Mouse (Mus musculus) heart, embryonic 15.5 days (tissue): ENCODE data around the gene Pdgfra. TPM values are rescaled to one million over a fixed set of nuclear protein-coding genes. Genes with fewer than 3 reads are reported as not detected.
A peak's percentile ranks its signal among the peaks of the same experiment; 100 is the strongest.

Experiments used
- ATAC-seq: fragments of 200-750 bp; cut with Nextera tagmentation; replicated peaks from 2 replicates; pipeline ENCODE4 v1.8.0; 2017; ENCODE audit warnings: low read depth, moderate TSS enrichment; ENCODE audit not compliant: insufficient number of reproducible peaks, insufficient read depth, low FRiP score
- H3K27ac ChIP-seq: fragments of 300-500 bp; sonication (generic); 2 replicates; pipeline ENCODE4 v1.5.1; 2015; ENCODE audit warnings: mild to moderate bottlenecking, inconsistent platforms
- H3K27me3 ChIP-seq: fragments of 300-500 bp; sonication (generic); 2 replicates; pipeline ENCODE4 v1.6.1; 2015; ENCODE audit warnings: inconsistent platforms
- H3K36me3 ChIP-seq: fragments of 300-500 bp; sonication (generic); 2 replicates; pipeline ENCODE4 v1.6.1; 2015; ENCODE audit warnings: mild to moderate bottlenecking, inconsistent platforms
- H3K4me1 ChIP-seq: fragments of 300-500 bp; sonication (generic); replicated peaks from 2 replicates; pipeline ENCODE4 v1.6.1; 2015; ENCODE audit warnings: inconsistent platforms
- H3K4me2 ChIP-seq: fragments of 300-500 bp; sonication (generic); 2 replicates; pipeline ENCODE4 v1.6.1; 2015; ENCODE audit warnings: inconsistent platforms, mild to moderate bottlenecking, moderate library complexity
- H3K4me3 ChIP-seq: fragments of 300-500 bp; sonication (generic); 2 replicates; pipeline ENCODE4 v1.5.1; 2015; ENCODE audit warnings: mild to moderate bottlenecking, inconsistent platforms
- H3K9ac ChIP-seq: fragments of 300-500 bp; sonication (generic); 2 replicates; pipeline ENCODE4 v1.6.1; 2015; ENCODE audit warnings: mild to moderate bottlenecking, inconsistent platforms
- H3K9me3 ChIP-seq: fragments of 300-500 bp; sonication (generic); replicated peaks from 2 replicates; pipeline ENCODE4 v1.6.1; 2016; ENCODE audit warnings: inconsistent platforms
- WGBS: fragments of 180-500 bp; shearing (Covaris S2); methylation state at CpG from one replicate; pipeline ENCODE4 v1.1.7; 2015; ENCODE audit warnings: mixed read lengths; 5-methylcytosine and 5-hydroxymethylcytosine counted together
- microRNA-seq: library from miRNA; unstranded; fragments of <30 nt; microRNA quantifications from one replicate; pipeline ENCODE4, GENCODE M21; 2016
- polyA plus RNA-seq: library from polyadenylated mRNA; unstranded; fragments of >200 nt; fragmentation: Nextera tagmentation; extraction: Ambion mirVana; gene quantifications from 2 replicates; pipeline ENCODE4 v1.2.1, GENCODE M21; 2015

The Pdgfra gene
- polyA plus RNA-seq, 1 experiment from 2014 or later = 14.7 TPM

DNA sequence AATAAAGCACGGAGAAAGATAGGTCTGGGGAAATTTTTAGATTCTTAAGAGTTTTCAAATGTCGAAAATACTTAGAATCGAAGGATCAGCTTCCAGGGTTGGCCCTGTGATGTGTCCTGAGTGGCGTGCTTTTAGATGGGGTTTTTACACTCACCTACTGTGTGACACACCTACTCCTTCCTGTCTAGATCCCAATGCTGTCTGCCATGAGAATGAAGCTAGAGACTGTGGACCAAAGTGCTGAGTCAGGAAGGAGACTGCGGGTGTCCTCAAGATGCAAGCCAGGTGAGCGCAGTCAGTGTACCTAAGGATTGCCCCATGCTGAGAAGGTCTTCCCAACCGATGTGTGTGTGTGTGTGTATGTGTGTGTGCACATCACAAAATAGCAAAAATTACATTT, 62.8 kb downstream of the Pdgfra start:
- H3K4me3 ChIP-seq = no peak overlapping the region
- WGBS = 77% methylated on average over 7 of the region's 7 CpGs
- ATAC-seq = no peak
- H3K36me3 ChIP-seq = no peaks in the 10 kb centered on the region
- no peak overlapping the region for H3K27ac ChIP-seq
- no peaks in the 10 kb centered on the region for H3K9me3 ChIP-seq
- no peak overlapping the region for H3K9ac ChIP-seq
- 0 out of 2 replicates have a peak, but pooled peaks cover 4% of the 10 kb centered on the region for H3K27me3 ChIP-seq
- no peaks in the 10 kb centered on the region for H3K4me1 ChIP-seq
- H3K4me2 ChIP-seq = no peak overlapping the region

DNA sequence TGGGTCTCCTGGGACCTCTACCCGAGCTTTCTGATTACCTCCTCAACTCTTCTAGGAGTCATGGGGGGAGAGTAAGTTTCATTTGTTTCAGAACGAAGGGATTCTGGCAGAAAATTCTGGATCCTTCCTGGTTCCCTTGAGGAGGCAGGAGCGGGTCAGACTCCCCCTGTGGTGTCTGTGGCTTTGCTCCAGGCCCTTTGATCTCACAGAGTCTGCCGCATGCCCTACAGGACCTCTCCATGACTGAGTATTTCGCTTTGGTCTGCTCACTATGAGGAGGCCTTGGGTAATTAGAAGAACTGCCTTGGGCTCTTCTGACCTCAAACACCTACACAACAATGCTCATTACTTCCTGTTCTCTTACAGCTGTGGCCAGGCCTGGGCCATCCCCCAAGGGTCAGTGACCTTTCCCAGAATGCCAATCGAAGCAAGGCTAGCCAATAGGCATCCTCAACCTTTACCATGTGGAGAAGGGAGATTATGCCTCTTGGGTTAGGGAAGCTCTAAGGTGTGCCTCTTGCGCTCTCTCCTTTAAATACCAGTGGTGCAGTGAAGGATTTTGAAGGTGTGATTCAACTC, 63.7 kb downstream of the Pdgfra start:
- Histone ChIP-seq H3K4me3 (no peak overlapping the region), H3K36me3 (no peaks in the 10 kb centered on the region), H3K9me3 (no peaks in the 10 kb centered on the region), H3K4me1 (no peaks in the 10 kb centered on the region), H3K9ac (no peak overlapping the region), H3K27me3 (0 out of 2 replicates have a peak, but pooled peaks cover 4% of the 10 kb centered on the region), H3K4me2 (no peak overlapping the region), H3K27ac (no peak overlapping the region)
- 70% methylated on average over 7 of the region's 7 CpGs for WGBS
- no peak for ATAC-seq

DNA sequence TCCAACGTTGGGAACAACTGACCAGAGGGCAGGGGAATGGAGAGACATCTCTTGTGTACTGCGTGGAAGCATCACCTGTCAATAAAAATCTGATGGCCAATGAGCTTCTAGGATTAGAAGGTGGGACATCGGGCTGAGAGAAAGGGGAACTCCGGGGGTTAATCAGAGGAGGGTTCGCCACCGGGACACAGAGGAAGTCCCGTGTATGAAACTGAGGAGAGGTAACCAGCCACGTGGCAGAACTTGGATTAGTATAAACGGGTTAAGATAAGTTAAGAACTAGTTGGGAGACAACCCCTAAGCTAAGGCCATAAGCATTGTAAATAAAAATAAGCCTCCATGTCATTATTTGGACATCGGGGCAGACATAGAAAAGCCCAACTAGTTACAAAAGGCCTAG, 69.5 kb downstream of the Pdgfra start:
- H3K4me1 ChIP-seq = no peaks in the 10 kb centered on the region
- 76% methylated on average over 10 of the region's 10 CpGs for WGBS
- H3K9ac ChIP-seq = no peak overlapping the region
- no peak for ATAC-seq
- H3K36me3 ChIP-seq = no peaks in the 10 kb centered on the region
- H3K4me3 ChIP-seq = no peak overlapping the region
- H3K9me3 ChIP-seq = no peaks in the 10 kb centered on the region
- no peak overlapping the region for H3K27ac ChIP-seq
- no peaks in the 10 kb centered on the region for H3K27me3 ChIP-seq
- H3K4me2 ChIP-seq = no peak overlapping the region

DNA sequence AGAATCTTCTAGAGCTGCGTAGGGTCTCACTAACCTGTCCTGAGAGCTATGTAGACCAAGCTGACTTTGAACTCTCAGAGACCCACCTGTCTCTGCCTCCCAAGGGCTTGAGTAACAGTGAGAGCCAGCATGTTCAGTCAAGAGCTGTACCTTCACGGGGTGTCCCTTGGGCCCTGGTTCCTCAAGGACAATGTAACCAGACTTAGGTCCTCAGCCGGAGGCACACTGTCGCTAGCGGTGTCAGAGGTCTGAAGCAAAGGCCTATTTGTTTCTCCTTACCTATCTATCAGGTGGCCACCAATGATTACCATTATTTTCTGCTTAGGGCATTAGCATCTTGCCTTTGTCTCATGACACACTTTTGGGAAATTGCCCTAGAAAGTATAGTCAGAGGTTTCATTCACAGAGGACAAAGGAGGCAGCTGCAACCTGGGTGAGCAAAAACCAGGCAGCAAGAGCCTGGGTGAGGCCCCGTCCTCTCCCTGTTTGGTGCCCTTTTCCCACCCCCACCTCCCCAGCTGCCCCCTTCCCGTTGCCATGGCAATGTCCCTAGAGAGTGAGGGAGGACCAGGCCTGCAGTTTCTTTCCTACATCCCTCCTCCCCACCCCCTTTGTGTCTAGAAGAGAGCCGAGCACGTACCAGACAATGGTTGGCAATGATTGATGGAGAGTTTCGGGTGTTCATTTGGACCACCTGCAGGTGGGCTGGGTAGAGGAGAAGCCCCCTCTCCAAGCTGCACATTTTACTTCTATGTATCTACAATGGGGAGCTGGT, 70.6 kb downstream of the Pdgfra start:
- H3K4me1 ChIP-seq = no peaks in the 10 kb centered on the region
- no peak overlapping the region for H3K4me2 ChIP-seq
- 79% methylated on average over 10 of the region's 10 CpGs for WGBS
- H3K27me3 ChIP-seq = no peaks in the 10 kb centered on the region
- H3K4me3 ChIP-seq = no peak overlapping the region
- no peak for ATAC-seq
- H3K36me3 ChIP-seq = no peaks in the 10 kb centered on the region
- H3K9ac ChIP-seq = no peak overlapping the region
- no peaks in the 10 kb centered on the region for H3K9me3 ChIP-seq
- no peak overlapping the region for H3K27ac ChIP-seq

DNA sequence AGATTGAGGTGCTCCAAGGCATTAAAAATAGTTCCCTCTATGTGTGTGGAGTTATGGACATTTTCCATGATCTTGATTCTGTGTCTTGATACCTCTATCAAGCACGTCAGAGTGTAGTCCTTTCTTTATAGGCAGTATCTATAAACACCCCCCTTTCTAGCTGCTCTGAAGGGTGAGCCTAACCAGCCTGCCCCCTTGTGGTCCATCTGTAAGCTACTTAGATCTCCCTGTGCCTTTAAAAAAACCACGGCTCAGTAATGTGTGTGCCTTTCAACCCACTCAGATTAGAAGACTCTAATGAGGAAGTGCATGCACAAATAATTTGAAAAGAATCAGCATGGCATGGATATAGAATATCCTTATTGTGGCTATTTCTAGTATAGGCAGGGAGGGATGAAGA, 86.3 kb downstream of the Pdgfra start:
- no peak overlapping the region for H3K4me3 ChIP-seq
- 34% methylated on average over 2 of the region's 2 CpGs for WGBS
- no peak overlapping the region for H3K9ac ChIP-seq
- H3K4me2 ChIP-seq = no peak overlapping the region
- H3K9me3 ChIP-seq = no peaks in the 10 kb centered on the region
- ATAC-seq = no peak
- H3K27ac ChIP-seq = no peak overlapping the region
- H3K27me3 ChIP-seq = no peaks in the 10 kb centered on the region
- H3K4me1 ChIP-seq = no peaks in the 10 kb centered on the region
- no peaks in the 10 kb centered on the region for H3K36me3 ChIP-seq

DNA sequence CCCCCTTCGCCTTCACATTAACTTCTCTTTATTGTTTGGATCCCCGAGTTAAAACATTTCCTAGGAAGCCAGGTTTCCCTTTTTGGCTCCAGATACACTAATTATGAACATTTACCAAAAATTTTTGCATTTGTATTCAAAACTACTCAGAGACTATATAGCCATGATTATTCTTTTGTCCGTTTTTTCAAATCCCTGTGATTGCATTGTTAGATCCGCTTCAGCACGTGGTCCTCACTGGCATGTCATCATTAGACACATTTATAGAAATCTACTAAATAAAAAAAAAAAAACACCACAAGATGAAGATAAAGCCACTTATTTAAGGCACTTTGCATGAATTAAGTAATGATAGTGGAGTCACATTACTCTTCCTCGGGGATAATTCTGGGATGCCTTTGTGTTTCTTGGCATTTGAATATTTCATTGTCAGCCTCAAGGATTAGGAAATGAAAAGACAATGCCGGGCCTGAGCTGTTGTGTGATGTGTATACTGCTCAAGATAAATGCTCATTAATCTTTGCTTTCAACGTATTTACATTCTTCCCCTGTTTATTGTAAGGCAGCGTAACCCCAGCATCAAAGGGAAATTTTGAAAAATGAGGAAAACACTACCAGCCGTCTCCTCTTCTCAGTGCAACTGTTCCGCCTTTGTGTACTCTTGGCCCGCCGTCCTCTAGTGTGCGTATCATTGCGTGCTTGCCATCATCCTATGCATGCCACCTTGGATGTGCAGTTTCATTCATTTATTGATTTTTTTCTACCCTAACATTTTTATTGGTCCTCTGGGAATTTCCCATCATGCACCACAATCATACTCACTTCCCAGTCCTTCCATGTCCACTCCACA, 87.1 kb downstream of the Pdgfra start:
- Histone ChIP-seq H3K9ac (no peak overlapping the region), H3K4me1 (no peaks in the 10 kb centered on the region), H3K36me3 (no peaks in the 10 kb centered on the region), H3K4me2 (no peak overlapping the region), H3K9me3 (no peaks in the 10 kb centered on the region), H3K4me3 (no peak overlapping the region), H3K27ac (no peak overlapping the region), H3K27me3 (no peaks in the 10 kb centered on the region)
- WGBS = 79% methylated on average over 15 of the region's 15 CpGs
- ATAC-seq = no peak

DNA sequence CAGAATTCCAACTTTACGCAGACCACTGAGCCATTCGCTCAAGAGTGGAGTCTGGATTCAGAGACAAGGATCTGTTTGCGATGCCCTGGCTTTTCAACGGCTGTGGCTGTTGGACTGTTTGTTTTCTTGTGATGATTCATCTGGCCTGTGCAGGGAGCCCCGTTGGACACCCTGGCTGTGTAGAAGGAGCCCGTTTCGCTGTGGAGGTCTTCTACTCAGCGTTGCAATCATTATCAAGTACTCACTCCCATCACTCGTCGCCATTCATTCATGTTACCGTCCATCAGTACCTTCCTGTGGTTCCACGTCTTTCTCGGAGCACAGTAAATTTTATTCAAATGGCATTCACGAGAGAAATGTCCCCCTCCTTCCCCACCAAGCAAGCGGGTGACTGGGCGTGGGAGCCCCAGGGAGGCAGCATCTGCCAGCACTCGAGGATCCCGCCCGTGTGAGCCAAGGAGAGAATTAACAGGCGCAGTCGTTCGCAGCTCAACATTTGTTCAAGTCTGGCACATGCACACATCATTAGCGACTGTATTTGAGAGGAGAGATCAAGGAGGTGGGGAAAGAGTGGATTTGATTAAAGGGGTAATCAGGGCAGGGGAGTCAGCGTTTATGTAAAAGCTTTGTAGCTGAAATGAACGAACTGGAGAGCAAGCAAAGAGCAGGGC, 95.1 kb downstream of the Pdgfra start:
- no peak overlapping the region for H3K9ac ChIP-seq
- 36% methylated on average over 25 of the region's 25 CpGs for WGBS
- H3K4me3 ChIP-seq = no peak overlapping the region
- no peaks in the 10 kb centered on the region for H3K36me3 ChIP-seq
- peaks cover 6% of the 10 kb centered on the region; the same call in 1 of the 2 replicates for H3K27me3 ChIP-seq
- ATAC-seq = no peak
- H3K4me1 ChIP-seq = no peaks in the 10 kb centered on the region
- no peak overlapping the region for H3K27ac ChIP-seq
- H3K4me2 ChIP-seq = peak overlapping the region; percentile 3; the same call in 1 of the 2 replicates
- no peaks in the 10 kb centered on the region for H3K9me3 ChIP-seq

Small RNA genes within 50 kb of the gene (microRNA-seq; reads per million reads assigned to microRNA genes)
- gene Mir7025 = 1.1 reads per million

Other genes starting within 250 kb of the Pdgfra start
- gene Chic2, start 107.5 kb upstream of the Pdgfra start, polyA plus RNA-seq = 19.4 and 21.6 TPM in 2 replicates
- gene Gsx2, start 76.7 kb upstream of the Pdgfra start, polyA plus RNA-seq = not detected in 2 replicates